Mouse (Mus musculus) neural tube, embryonic 13.5 days (tissue): ENCODE measurements around the gene Dcpp3. TPM values are rescaled to one million over a fixed set of nuclear protein-coding genes. Genes with fewer than 3 reads are reported as not detected.
"Not testable (repeated sequence)": the region's sequence is repeated elsewhere in the genome, so short reads cannot be mapped to it uniquely, and the experiment has no call there.

Experiments
- ATAC-seq: fragments of 200-750 bp; cut with Nextera tagmentation; 2 replicates; pipeline ENCODE4 v1.8.0; 2017; ENCODE audit warnings: low read depth, mild to moderate bottlenecking, moderate TSS enrichment, moderate library complexity
- H3K27ac ChIP-seq: fragments of 300-500 bp; sonication (generic); replicated peaks from 2 replicates; pipeline ENCODE4 v1.5.1; 2015; ENCODE audit warnings: moderate library complexity, mild to moderate bottlenecking, inconsistent platforms
- H3K27me3 ChIP-seq: fragments of 300-500 bp; sonication (generic); 2 replicates; pipeline ENCODE4 v1.6.1; 2015; ENCODE audit warnings: mild to moderate bottlenecking, inconsistent platforms
- H3K36me3 ChIP-seq: fragments of 300-500 bp; sonication (generic); 2 replicates; pipeline ENCODE4 v1.6.1; 2015; ENCODE audit warnings: mild to moderate bottlenecking, inconsistent platforms
- H3K4me1 ChIP-seq: fragments of 300-500 bp; sonication (generic); replicated peaks from 2 replicates; pipeline ENCODE4 v1.6.1; 2015; ENCODE audit warnings: inconsistent platforms
- H3K4me2 ChIP-seq: fragments of 300-500 bp; sonication (generic); 2 replicates; pipeline ENCODE4 v1.6.1; 2015; ENCODE audit warnings: inconsistent platforms, mild to moderate bottlenecking, moderate library complexity
- H3K4me3 ChIP-seq: fragments of 300-500 bp; sonication (generic); 2 replicates; pipeline ENCODE4 v1.5.1; 2015; ENCODE audit warnings: mild to moderate bottlenecking, inconsistent platforms
- H3K9ac ChIP-seq: fragments of 300-500 bp; sonication (generic); 2 replicates; pipeline ENCODE4 v1.6.1; 2015; ENCODE audit warnings: moderate library complexity, mild to moderate bottlenecking, inconsistent platforms
- H3K9me3 ChIP-seq: fragments of 300-500 bp; sonication (generic); 2 replicates; pipeline ENCODE4 v1.6.1; 2016; ENCODE audit warnings: inconsistent platforms
- WGBS: fragments of 180-500 bp; shearing (Covaris S2); methylation state at CpG from one replicate; pipeline ENCODE4 v1.1.7; 2015; 5-methylcytosine and 5-hydroxymethylcytosine counted together
- polyA plus RNA-seq: library from polyadenylated mRNA; unstranded; fragments of >200 nt; fragmentation: Nextera tagmentation; extraction: Ambion mirVana; gene quantifications from 2 replicates; pipeline ENCODE4 v1.2.1, GENCODE M21; 2015

Gene Dcpp3
- polyA plus RNA-seq, 1 experiment from 2014 or later = not detected

DNA sequence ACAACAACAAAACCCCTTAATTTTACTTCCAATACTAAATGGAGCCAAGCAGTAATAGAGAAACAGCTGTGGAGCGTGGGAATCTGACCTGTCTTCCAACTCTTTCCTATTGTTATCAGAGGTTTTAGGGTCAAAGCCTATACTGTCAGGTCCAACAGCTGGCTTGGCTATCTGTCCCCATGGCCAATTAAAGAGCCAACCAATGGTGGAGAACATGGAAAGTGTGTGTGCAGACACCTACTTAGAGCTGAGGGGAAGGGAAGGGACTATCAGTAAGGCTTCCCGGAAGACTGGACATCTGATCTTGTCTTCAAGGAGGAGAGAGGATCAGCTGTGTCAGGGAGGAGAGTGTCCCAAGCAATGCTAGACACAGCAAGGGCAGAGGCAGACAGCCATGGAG is 31.8 kb downstream of the Dcpp3 start:
- ATAC-seq = no peak
- H3K27me3 ChIP-seq = no peaks in the 10 kb centered on the region
- no peaks in the 10 kb centered on the region for H3K9me3 ChIP-seq
- H3K4me1 ChIP-seq = no peaks in the 10 kb centered on the region
- no peak overlapping the region for H3K4me2 ChIP-seq
- H3K9ac ChIP-seq = no peak overlapping the region
- no peak overlapping the region for H3K4me3 ChIP-seq
- H3K27ac ChIP-seq = no peak overlapping the region
- no peaks in the 10 kb centered on the region for H3K36me3 ChIP-seq
- 80% methylated on average over 2 of the region's 2 CpGs for WGBS

DNA sequence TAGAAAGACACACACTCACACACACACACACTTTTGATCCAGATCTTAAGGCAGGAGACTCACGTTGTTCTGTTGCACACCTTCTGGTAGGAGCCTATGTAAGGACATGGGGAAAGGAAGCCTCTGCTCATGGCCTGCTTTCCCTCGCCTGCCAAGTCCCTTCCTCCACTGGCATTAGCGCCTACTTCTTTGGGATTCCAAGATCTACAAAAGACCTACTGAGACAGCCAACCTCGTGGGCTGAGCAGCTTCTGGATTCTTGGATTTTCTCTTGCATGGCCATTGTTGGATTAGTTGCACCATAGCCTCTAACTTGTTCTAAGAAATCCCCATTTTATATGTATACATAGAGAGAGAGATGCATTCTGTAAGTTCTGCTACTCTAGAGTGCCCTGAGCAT is 33.6 kb downstream of the Dcpp3 start:
- 79% methylated on average over 4 of the region's 4 CpGs for WGBS
- not testable (repeated sequence) for ATAC-seq, H3K9ac ChIP-seq, H3K4me1 ChIP-seq, H3K9me3 ChIP-seq, H3K27me3 ChIP-seq, H3K27ac ChIP-seq, H3K4me2 ChIP-seq, H3K4me3 ChIP-seq, H3K36me3 ChIP-seq

GRCm38 (mm10) chr17:23955174-23955573 is 37.9 kb downstream of the Dcpp3 start, which contains the start of gene Sbpl:
Gene Sbpl, minus strand, starts transcription at chr17:23955274.
- Histone ChIP-seq H3K27ac (no peak within 1 kb of the TSS), H3K36me3 (no peaks in the 10 kb centered on the region), H3K9me3 (no peaks in the 10 kb centered on the region), H3K4me1 (peaks cover 5% of the 10 kb centered on the region), H3K4me2 (no peak within 1 kb of the TSS), H3K4me3 (no peak within 1 kb of the TSS), H3K9ac (no peak within 1 kb of the TSS), H3K27me3 (no peaks in the 10 kb centered on the region)
- WGBS = 75% methylated on average over 5 of the region's 5 CpGs
- no peak for ATAC-seq

DNA sequence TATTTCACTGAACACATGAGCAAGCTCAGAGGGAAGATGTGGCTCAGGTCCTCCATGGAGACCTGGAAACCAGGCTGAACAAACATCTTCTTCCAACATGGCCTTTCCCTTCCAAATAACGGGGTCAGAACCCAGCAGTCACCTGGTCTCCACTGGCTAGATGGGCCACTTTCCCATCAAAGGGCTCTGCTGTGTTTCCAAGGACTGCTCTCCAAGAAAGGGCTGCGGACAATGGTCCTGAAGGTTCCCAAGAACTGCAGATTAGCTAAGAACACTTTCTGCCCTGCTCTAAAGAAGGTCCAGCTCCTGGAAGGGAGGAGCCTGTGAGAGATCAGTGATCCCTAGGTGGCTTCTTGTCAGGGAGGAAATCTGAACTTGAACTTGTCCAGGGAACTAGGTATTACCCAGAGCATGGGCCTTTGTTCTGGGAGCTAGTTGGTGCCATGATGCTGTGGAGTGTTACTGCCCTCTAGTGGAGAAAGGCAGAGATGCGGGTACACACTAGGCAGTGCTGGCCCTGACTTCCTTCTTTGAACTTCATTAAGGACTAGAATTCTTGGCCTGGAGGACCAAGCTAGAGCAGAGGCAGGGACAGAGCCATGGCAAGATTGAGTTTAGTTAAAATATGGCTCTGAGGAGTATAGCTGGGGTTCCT is 43.0 kb downstream of the Dcpp3 start:
- H3K27ac ChIP-seq = no peak overlapping the region
- H3K4me1 ChIP-seq = peaks cover 5% of the 10 kb centered on the region
- no peaks in the 10 kb centered on the region for H3K9me3 ChIP-seq
- no peaks in the 10 kb centered on the region for H3K27me3 ChIP-seq
- no peaks in the 10 kb centered on the region for H3K36me3 ChIP-seq
- H3K9ac ChIP-seq = no peak overlapping the region
- 41% methylated on average over 3 of the region's 3 CpGs for WGBS
- no peak overlapping the region for H3K4me3 ChIP-seq
- no peak overlapping the region for H3K4me2 ChIP-seq
- peak; percentile 94 for ATAC-seq

DNA sequence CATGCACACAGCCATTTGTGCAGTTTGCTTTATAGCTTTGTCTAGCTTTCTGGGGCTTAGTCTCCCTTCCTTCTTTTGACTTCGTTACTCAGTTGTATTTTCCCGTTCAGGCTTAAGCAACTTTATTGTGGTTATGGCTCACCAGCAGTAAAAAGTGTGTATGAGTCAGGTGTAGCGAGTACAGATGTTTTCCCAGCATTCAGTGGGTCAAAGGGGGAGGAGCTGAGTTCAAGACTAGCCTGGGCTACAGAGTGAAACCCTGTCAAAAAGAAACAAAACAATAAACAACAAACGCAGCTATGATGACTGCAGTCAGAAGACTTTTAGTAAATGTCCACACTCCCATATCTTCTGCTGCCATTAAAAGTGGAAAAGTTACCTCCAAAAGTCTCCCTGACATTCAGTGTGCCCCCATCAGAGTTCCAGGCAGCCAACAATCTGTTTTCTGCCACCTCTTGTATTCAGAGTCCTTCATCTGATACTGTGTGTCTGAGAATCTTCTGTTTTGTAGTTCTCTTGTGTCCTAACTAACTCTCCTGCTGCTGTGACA is 44.4 kb downstream of the Dcpp3 start:
- H3K4me2 ChIP-seq = no peak overlapping the region
- peaks cover 5% of the 10 kb centered on the region for H3K4me1 ChIP-seq
- H3K36me3 ChIP-seq = no peaks in the 10 kb centered on the region
- 31% methylated on average over 4 of the region's 4 CpGs for WGBS
- no peak overlapping the region for H3K4me3 ChIP-seq
- ATAC-seq = no peak
- H3K27ac ChIP-seq = no peak overlapping the region
- H3K9me3 ChIP-seq = no peaks in the 10 kb centered on the region
- H3K27me3 ChIP-seq = no peaks in the 10 kb centered on the region
- no peak overlapping the region for H3K9ac ChIP-seq

DNA sequence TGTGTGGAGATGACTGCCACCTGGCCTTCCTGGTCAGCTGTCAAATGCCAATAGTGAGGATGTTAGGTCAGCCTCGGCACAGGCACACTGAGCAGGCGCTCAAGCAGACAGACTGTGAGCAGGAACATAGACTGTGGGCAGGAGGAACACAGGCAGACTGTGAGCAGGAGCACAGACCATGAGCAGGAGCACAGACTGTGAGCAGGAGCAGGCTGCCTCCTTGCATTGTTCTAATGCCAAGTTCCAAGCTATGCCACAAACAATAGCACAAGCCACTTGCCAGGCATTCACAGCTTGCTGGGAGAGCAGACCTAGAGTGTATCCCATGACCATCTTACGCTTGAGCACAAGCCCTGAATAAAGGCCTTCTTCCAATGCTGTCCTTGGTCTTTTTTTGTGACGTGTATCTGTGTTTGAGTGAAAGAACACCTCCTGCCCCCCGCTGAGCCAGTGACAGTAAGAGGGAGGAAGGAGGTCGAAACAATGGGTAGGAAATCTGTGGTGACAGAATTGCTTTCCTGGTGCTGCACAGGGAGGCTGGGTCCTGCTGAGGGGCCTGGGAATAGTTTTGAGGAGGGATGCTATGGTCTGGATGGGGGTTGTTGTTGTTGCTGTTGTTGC is 48.7 kb downstream of the Dcpp3 start:
- H3K4me1 ChIP-seq = no peaks in the 10 kb centered on the region
- ATAC-seq = no peak
- no peak overlapping the region for H3K27ac ChIP-seq
- no peak overlapping the region for H3K9ac ChIP-seq
- H3K4me3 ChIP-seq = no peak overlapping the region
- no peak overlapping the region for H3K4me2 ChIP-seq
- H3K36me3 ChIP-seq = no peaks in the 10 kb centered on the region
- WGBS = 28% methylated on average over 6 of the region's 6 CpGs
- no peaks in the 10 kb centered on the region for H3K27me3 ChIP-seq
- H3K9me3 ChIP-seq = no peaks in the 10 kb centered on the region

DNA sequence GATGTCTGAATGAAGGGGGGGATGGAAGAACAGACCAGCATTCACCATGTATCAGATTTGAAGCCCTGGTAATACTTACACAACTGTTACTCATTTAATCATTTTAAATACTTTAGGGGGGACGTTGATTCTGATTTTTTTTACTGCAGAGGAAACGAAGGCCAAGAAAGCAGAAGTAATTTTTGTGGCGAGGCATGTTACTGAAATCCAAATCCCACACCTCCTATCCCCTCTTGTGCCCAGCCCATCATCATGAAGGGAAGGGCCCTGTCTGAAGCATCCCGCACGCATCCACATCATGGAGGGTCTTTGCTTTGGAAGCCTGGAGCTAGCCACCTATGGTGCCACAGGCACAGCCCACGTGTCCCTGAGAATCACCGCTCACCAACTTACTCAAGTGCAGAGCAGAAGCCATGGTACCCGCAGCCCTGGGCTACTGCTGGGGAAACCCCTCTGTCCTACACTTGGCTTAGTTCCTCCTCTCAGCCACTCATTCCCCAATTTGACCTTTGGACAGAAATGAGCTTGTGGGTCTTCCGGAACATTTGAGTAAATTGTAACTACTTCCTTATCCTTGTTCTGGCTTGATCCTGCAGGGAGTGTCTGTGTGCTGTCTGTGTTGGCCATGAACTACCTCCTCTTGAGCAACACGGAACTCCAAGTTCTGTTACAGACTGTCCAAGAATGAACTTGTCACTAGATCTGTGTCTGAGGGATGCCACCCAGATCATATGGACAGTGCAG is 49.6 kb downstream of the Dcpp3 start:
- no peak overlapping the region for H3K4me3 ChIP-seq
- 86% methylated on average over 10 of the region's 10 CpGs for WGBS
- no peak for ATAC-seq
- H3K9me3 ChIP-seq = no peaks in the 10 kb centered on the region
- no peak overlapping the region for H3K27ac ChIP-seq
- no peak overlapping the region for H3K4me2 ChIP-seq
- H3K36me3 ChIP-seq = no peaks in the 10 kb centered on the region
- H3K9ac ChIP-seq = no peak overlapping the region
- H3K27me3 ChIP-seq = no peaks in the 10 kb centered on the region
- no peaks in the 10 kb centered on the region for H3K4me1 ChIP-seq

GRCm38 (mm10) chr17:23968780-23969179 is 51.5 kb downstream of the Dcpp3 start:
- H3K27me3 ChIP-seq = no peaks in the 10 kb centered on the region
- WGBS = 54% methylated on average over 2 of the region's 2 CpGs
- H3K4me1 ChIP-seq = no peaks in the 10 kb centered on the region
- no peak overlapping the region for H3K9ac ChIP-seq
- H3K36me3 ChIP-seq = no peaks in the 10 kb centered on the region
- H3K4me3 ChIP-seq = no peak overlapping the region
- H3K9me3 ChIP-seq = no peaks in the 10 kb centered on the region
- H3K27ac ChIP-seq = no peak overlapping the region
- no peak overlapping the region for H3K4me2 ChIP-seq
- ATAC-seq = no peak

Other genes starting within 250 kb of the Dcpp3 start
- gene Hcfc1r1, start 243.9 kb upstream of the Dcpp3 start, polyA plus RNA-seq = 102 and 132 TPM in 2 replicates
- gene Thoc6, start 243.6 kb upstream of the Dcpp3 start, polyA plus RNA-seq = 51.8 and 51.9 TPM in 2 replicates
- gene Tnfrsf12a, start 240.0 kb upstream of the Dcpp3 start, polyA plus RNA-seq = 4.7 and 5.4 TPM in 2 replicates
- 0.53 and 1.2 TPM in 2 replicates for gene Cldn6, start 238.2 kb upstream of the Dcpp3 start, polyA plus RNA-seq
- gene Cldn9, start 233.4 kb upstream of the Dcpp3 start, polyA plus RNA-seq = 1.2 and 1.3 TPM in 2 replicates
- 0.36 and 0.54 TPM in 2 replicates for gene 1520401A03Rik, start 194.7 kb upstream of the Dcpp3 start, polyA plus RNA-seq
- gene Pkmyt1, start 191.1 kb upstream of the Dcpp3 start, polyA plus RNA-seq = 13.9 and 16.7 TPM in 2 replicates
- gene Paqr4, start 176.6 kb upstream of the Dcpp3 start, polyA plus RNA-seq = 48.3 and 51.5 TPM in 2 replicates
- gene Kremen2, start 171.6 kb upstream of the Dcpp3 start, polyA plus RNA-seq = 1.5 and 3.0 TPM in 2 replicates
- gene Flywch1, start 145.9 kb upstream of the Dcpp3 start, polyA plus RNA-seq = 213 and 231 TPM in 2 replicates
- 60.4 and 66.5 TPM in 2 replicates for gene Flywch2, start 131.4 kb upstream of the Dcpp3 start, polyA plus RNA-seq
- 535 and 581 TPM in 2 replicates for gene Srrm2, start 126.9 kb upstream of the Dcpp3 start, polyA plus RNA-seq
- 1,286 and 1,362 TPM in 2 replicates for gene Elob, start 88.3 kb upstream of the Dcpp3 start, polyA plus RNA-seq
- gene Prss33, start 81.4 kb upstream of the Dcpp3 start, polyA plus RNA-seq = not detected in 2 replicates
- gene Prss32, start 73.6 kb upstream of the Dcpp3 start, polyA plus RNA-seq = not detected in 2 replicates
- gene Prss41, start 73.3 kb upstream of the Dcpp3 start, polyA plus RNA-seq = 0.96 and 1.4 TPM in 2 replicates
- not detected in 2 replicates for gene Prss21, start 49.4 kb upstream of the Dcpp3 start, polyA plus RNA-seq
- gene Dcpp1, start 36.6 kb upstream of the Dcpp3 start, polyA plus RNA-seq = not detected in 2 replicates
- not detected in 2 replicates for gene Dcpp2, start 36.6 kb upstream of the Dcpp3 start, polyA plus RNA-seq
- gene Sbp, start 24.2 kb downstream of the Dcpp3 start, polyA plus RNA-seq = not detected in 2 replicates
- not detected in 2 replicates for gene Sbpl, start 37.8 kb downstream of the Dcpp3 start, polyA plus RNA-seq
- not detected in 2 replicates for gene Prss30, start 63.1 kb downstream of the Dcpp3 start, polyA plus RNA-seq
- not detected in 2 replicates for gene Prss22, start 80.6 kb downstream of the Dcpp3 start, polyA plus RNA-seq
- 0.21 TPM in 1 of 2 replicates, not detected in the other for gene Prss27, start 120.7 kb downstream of the Dcpp3 start, polyA plus RNA-seq
- gene Kctd5, start 156.0 kb downstream of the Dcpp3 start, polyA plus RNA-seq = 82.6 and 85.4 TPM in 2 replicates
- gene Pdpk1, start 233.5 kb downstream of the Dcpp3 start, polyA plus RNA-seq = 54.0 and 63.8 TPM in 2 replicates
- gene Amdhd2, start 246.3 kb downstream of the Dcpp3 start, polyA plus RNA-seq = 30.4 and 37.4 TPM in 2 replicates